Mouse (Mus musculus): ENCODE measurements around the gene Eif5. TPM values are rescaled to one million over a fixed set of nuclear protein-coding genes. Genes with fewer than 3 reads are reported as not detected.
A peak's percentile ranks its signal among the peaks of the same experiment; 100 is the strongest.
"Not testable (repeated sequence)": the region's sequence is repeated elsewhere in the genome, so short reads cannot be mapped to it uniquely, and the experiment has no call there.

Eif5 gene
- polyA plus RNA-seq, 1 experiment from 2014 or later: 404 TPM

DNA sequence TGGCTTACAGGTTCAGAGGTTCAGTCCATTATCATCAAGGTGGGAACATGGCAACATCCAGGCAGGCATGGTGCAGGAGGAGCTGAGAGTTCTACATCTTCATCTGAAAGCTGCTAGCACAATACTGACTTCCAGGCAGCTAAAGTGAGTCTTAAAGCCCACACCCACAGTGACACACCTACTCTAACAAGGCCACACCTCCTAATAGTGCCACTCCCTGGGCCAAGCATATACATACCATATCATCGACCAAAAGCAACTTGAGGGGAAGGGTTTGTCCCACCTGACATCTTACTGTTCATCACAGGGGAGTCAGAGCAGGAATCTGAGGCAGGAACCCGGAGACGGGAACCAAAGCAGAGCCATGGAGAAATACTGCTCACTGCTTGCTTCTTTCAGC is 29.4 kb upstream of the Eif5 start:
- WGBS: 83% methylated on average over 3 of the region's 3 CpGs
- not testable (repeated sequence) for ATAC-seq (replicated peaks; ENCODE audit: insufficient number of reproducible peaks, insufficient read depth, low FRiP score, low read depth); H3K27ac ChIP-seq; H3K4me3 ChIP-seq; H3K4me1 ChIP-seq (replicated peaks); H3K36me3 ChIP-seq; H3K9me3 ChIP-seq (replicated peaks); H3K9ac ChIP-seq; H3K4me2 ChIP-seq
- peaks cover 13% of the 10 kb centered on the region; the same call in 1 of the 2 replicates for H3K27me3 ChIP-seq

DNA sequence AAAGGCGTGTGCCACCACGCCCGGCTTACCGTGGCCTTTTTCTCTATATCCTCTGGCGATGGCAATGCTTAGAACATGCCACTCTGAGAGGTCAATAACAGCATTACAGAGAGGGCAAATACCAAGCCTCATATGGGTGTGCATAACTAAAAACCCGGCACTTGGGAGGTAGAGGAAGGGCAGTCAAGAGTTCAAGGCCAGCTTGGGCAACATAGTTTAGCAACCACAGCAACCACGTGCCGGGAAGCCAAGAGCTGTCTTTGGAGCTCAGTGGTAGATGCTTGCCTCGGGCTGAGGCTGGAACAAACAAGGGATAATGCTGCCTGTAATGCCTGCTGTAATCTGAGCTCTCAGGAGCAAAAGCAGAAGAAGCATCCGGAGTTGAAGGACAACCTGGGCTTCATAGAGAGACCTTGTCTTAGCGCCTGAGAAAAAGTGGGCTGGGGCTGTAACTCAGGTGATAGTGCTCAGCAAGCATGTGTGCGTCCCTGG is 25.2 kb upstream of the Eif5 start:
- WGBS: 82% methylated on average over 12 of the region's 12 CpGs
- no peak overlapping the region for H3K4me2 ChIP-seq
- no peak overlapping the region for H3K27ac ChIP-seq
- ATAC-seq (replicated peaks; ENCODE audit: insufficient number of reproducible peaks, insufficient read depth, low FRiP score, low read depth): no peak
- no peak overlapping the region for H3K9ac ChIP-seq
- H3K27me3 ChIP-seq: no peaks in the 10 kb centered on the region
- H3K36me3 ChIP-seq: no peaks in the 10 kb centered on the region
- H3K4me1 ChIP-seq (replicated peaks): peaks cover 8% of the 10 kb centered on the region
- H3K9me3 ChIP-seq (replicated peaks): no peaks in the 10 kb centered on the region
- no peak overlapping the region for H3K4me3 ChIP-seq

GRCm38 (mm10) chr12:111513673-111514072 is 24.1 kb upstream of the Eif5 start:
- Histone ChIP-seq H3K9me3 (replicated peaks) (no peaks in the 10 kb centered on the region), H3K4me3 (no peak overlapping the region), H3K36me3 (no peaks in the 10 kb centered on the region), H3K27ac (0 out of 2 replicates have a peak overlapping the region, but pooled peaks have one; percentile 24), H3K27me3 (no peaks in the 10 kb centered on the region), H3K4me2 (no peak overlapping the region), H3K4me1 (replicated peaks) (peaks cover 8% of the 10 kb centered on the region), H3K9ac (no peak overlapping the region)
- WGBS: 61% methylated on average over 5 of the region's 5 CpGs
- no peak for ATAC-seq (replicated peaks; ENCODE audit: insufficient number of reproducible peaks, insufficient read depth, low FRiP score, low read depth)

- Histone ChIP-seq H3K4me1 (replicated peaks) (peaks cover 8% of the 10 kb centered on the region), H3K36me3 (no peaks in the 10 kb centered on the region), H3K4me3 (no peak overlapping the region), H3K9ac (no peak overlapping the region), H3K9me3 (replicated peaks) (no peaks in the 10 kb centered on the region), H3K27me3 (no peaks in the 10 kb centered on the region), H3K27ac (no peak overlapping the region), H3K4me2 (no peak overlapping the region)
- ATAC-seq (replicated peaks; ENCODE audit: insufficient number of reproducible peaks, insufficient read depth, low FRiP score, low read depth): no peak
- WGBS: 45% methylated on average over 7 of the region's 7 CpGs
These were observed 23.5 kb upstream of the Eif5 start for GRCm38 (mm10) chr12:111514231-111514792.

DNA sequence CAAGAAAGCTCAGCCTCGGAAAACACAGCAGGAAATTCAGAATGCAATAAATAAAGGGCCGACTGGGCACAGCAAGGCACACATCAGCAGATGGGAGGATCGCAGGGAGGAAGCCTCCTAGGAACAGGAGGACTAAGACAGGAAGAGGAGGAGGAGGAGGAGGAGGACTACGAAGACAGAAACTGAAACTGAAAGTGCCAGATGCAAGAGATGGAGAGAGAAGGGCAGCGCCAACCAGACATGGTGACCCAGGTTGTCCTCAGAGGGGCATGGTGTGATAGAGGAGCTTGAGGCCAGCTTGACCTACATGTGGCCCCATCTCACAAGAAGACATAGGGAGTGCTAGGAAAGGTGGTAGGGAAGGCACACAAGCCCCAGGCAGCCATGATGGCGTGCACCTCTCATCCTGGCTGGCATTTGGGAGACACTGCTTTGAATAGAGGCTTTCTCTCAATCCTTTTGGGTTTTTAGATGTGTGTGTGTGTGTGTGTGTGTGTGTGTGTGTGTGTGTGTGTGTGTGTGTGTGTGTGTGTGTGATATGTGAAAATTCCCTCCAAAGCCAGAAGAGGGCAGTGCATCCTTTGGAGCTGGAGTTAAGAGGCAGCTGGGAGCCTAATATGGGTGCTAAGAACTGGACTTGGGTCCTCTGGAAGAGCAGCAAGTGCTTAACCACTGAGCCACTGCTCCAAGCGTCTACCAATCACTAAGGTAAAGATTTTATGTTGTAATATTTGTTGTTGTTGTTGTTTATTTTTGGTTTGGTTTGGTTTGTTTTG is 22.8 kb upstream of the Eif5 start:
- no peak for ATAC-seq (replicated peaks; ENCODE audit: insufficient number of reproducible peaks, insufficient read depth, low FRiP score, low read depth)
- 77% methylated on average over 7 of the region's 7 CpGs for WGBS
- H3K4me2 ChIP-seq: no peak overlapping the region
- no peaks in the 10 kb centered on the region for H3K36me3 ChIP-seq
- no peaks in the 10 kb centered on the region for H3K9me3 ChIP-seq (replicated peaks)
- H3K4me3 ChIP-seq: no peak overlapping the region
- H3K27me3 ChIP-seq: no peaks in the 10 kb centered on the region
- H3K9ac ChIP-seq: no peak overlapping the region
- H3K27ac ChIP-seq: no peak overlapping the region
- H3K4me1 ChIP-seq (replicated peaks): peaks cover 8% of the 10 kb centered on the region

DNA sequence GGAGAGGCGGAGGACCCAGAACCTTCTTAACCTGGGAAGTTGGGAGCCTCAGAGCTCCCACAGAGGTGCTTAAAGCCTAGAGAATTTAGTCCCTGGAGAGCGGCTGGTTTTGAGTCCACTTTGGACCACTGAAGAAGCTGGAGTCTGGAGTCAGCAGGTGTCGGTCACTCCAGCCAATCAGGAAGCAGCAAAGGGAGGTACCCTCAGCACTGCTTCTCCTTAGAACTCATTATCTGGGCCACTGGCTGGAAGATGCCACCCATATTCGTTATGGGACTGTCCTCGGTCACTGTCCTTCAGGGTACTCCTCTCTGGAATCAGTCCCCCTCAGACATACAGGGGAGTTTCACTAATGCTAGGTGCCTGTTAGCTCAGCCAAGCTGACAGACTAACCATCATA is 21.9 kb upstream of the Eif5 start:
- WGBS: 83% methylated on average over 5 of the region's 5 CpGs
- no peak overlapping the region for H3K9ac ChIP-seq
- no peak for ATAC-seq (replicated peaks; ENCODE audit: insufficient number of reproducible peaks, insufficient read depth, low FRiP score, low read depth)
- no peak overlapping the region for H3K27ac ChIP-seq
- no peak overlapping the region for H3K4me2 ChIP-seq
- H3K9me3 ChIP-seq (replicated peaks): no peaks in the 10 kb centered on the region
- no peaks in the 10 kb centered on the region for H3K27me3 ChIP-seq
- H3K4me1 ChIP-seq (replicated peaks): peaks cover 8% of the 10 kb centered on the region
- no peaks in the 10 kb centered on the region for H3K36me3 ChIP-seq
- no peak overlapping the region for H3K4me3 ChIP-seq

DNA sequence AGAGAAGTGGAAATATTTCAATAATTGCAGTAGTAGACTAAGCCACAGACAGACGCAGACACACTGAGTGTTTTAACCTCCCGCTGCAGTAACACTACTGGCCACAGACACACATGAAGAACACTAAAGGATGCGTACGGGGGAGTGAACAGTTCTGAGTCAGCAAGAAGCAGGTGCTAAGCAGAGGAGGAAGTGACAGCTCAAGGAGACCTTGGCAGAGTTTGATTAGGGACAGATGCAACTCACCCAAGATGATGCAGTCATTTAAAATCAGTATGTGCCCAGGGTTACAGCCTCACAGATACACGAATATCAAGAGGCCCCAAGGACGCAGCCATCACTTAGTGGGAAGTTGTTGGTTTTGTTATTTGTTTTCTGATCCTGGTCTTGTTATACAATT is 21.0 kb upstream of the Eif5 start:
- H3K9ac ChIP-seq: no peak overlapping the region
- no peaks in the 10 kb centered on the region for H3K27me3 ChIP-seq
- ATAC-seq (replicated peaks; ENCODE audit: insufficient number of reproducible peaks, insufficient read depth, low FRiP score, low read depth): no peak
- H3K4me1 ChIP-seq (replicated peaks): peaks cover 8% of the 10 kb centered on the region
- H3K4me3 ChIP-seq: no peak overlapping the region
- no peak overlapping the region for H3K27ac ChIP-seq
- no peak overlapping the region for H3K4me2 ChIP-seq
- WGBS: 71% methylated on average over 6 of the region's 6 CpGs
- H3K36me3 ChIP-seq: no peaks in the 10 kb centered on the region
- H3K9me3 ChIP-seq (replicated peaks): no peaks in the 10 kb centered on the region

DNA sequence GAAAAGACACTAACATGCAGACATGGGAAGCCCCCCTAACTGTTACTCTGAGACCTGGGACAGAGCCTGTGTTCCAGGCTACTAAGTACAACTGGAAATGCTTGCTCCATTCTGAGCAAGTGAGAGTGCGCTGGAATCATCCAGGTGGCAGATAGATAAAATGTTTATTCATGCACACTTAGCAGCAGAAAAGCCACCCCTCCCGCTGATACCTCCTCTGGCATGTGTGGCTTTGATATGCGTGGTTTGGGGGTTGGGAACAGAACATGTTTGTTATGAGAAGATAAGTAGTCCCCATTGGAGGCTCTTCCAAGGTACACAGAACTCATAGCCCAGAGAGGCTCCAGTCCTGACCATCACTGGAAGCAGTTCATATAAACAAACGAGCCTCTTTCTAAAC is 19.9 kb upstream of the Eif5 start:
- no peak overlapping the region for H3K4me3 ChIP-seq
- H3K4me2 ChIP-seq: no peak overlapping the region
- ATAC-seq (replicated peaks; ENCODE audit: insufficient number of reproducible peaks, insufficient read depth, low FRiP score, low read depth): no peak
- 38% methylated on average over 4 of the region's 4 CpGs for WGBS
- no peak overlapping the region for H3K27ac ChIP-seq
- no peaks in the 10 kb centered on the region for H3K9me3 ChIP-seq (replicated peaks)
- H3K36me3 ChIP-seq: no peaks in the 10 kb centered on the region
- H3K4me1 ChIP-seq (replicated peaks): peaks cover 8% of the 10 kb centered on the region
- no peak overlapping the region for H3K9ac ChIP-seq
- H3K27me3 ChIP-seq: no peaks in the 10 kb centered on the region

GRCm38 (mm10) chr12:111518391-111518790 is 19.4 kb upstream of the Eif5 start:
- Histone ChIP-seq H3K9ac (no peak overlapping the region), H3K27me3 (no peaks in the 10 kb centered on the region), H3K9me3 (replicated peaks) (no peaks in the 10 kb centered on the region), H3K4me1 (replicated peaks) (peaks cover 8% of the 10 kb centered on the region), H3K4me3 (no peak overlapping the region), H3K36me3 (no peaks in the 10 kb centered on the region), H3K27ac (no peak overlapping the region), H3K4me2 (no peak overlapping the region)
- ATAC-seq (replicated peaks; ENCODE audit: insufficient number of reproducible peaks, insufficient read depth, low FRiP score, low read depth): no peak
- 82% methylated on average over 9 of the region's 9 CpGs for WGBS

- 53% methylated on average over 5 of the region's 5 CpGs for WGBS
- H3K9me3 ChIP-seq (replicated peaks): no peaks in the 10 kb centered on the region
These were observed 18.0 kb upstream of the Eif5 start for GRCm38 (mm10) chr12:111519821-111520220.

GRCm38 (mm10) chr12:111520994-111521393 is 16.8 kb upstream of the Eif5 start:
- Histone ChIP-seq H3K4me3 (no peak overlapping the region), H3K4me1 (replicated peaks) (no peaks in the 10 kb centered on the region), H3K9ac (no peak overlapping the region), H3K36me3 (no peaks in the 10 kb centered on the region), H3K27ac (no peak overlapping the region), H3K27me3 (no peaks in the 10 kb centered on the region), H3K4me2 (no peak overlapping the region), H3K9me3 (replicated peaks) (no peaks in the 10 kb centered on the region)
- 85% methylated on average over 2 of the region's 2 CpGs for WGBS
- ATAC-seq (replicated peaks; ENCODE audit: insufficient number of reproducible peaks, insufficient read depth, low FRiP score, low read depth): no peak

More at GRCm38 (mm10) chr12:111519821-111520220, 18.0 kb upstream of the Eif5 start:
- H3K36me3 ChIP-seq: no peaks in the 10 kb centered on the region
- H3K27me3 ChIP-seq: no peaks in the 10 kb centered on the region
- H3K27ac ChIP-seq: no peak overlapping the region
- H3K9ac ChIP-seq: no peak overlapping the region
- ATAC-seq (replicated peaks; ENCODE audit: insufficient number of reproducible peaks, insufficient read depth, low FRiP score, low read depth): no peak
- no peak overlapping the region for H3K4me3 ChIP-seq
- H3K4me1 ChIP-seq (replicated peaks): no peaks in the 10 kb centered on the region
- no peak overlapping the region for H3K4me2 ChIP-seq

DNA sequence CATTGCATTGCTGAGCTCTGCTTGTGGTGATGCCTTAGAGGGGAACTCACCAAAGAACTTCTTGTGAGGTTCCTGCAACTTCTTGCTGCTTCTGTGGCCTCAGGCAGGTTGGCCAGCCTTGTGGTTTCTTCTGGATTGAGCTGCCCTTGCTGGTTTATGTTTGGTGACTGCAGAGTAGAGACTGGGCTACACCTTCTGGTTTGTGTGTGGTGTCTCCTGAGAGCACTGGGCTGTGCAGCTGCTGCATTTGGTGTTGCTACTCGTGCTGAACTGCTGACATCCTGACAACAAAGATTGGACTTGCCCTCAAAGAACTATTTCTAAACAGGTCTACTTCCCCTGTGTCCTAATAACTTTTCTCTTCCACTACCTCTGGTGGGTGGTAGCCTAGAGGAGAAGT is 13.3 kb upstream of the Eif5 start:
- Histone ChIP-seq H3K27ac (no peak overlapping the region), H3K9ac (no peak overlapping the region), H3K36me3 (no peaks in the 10 kb centered on the region), H3K4me2 (no peak overlapping the region), H3K27me3 (peaks cover 4% of the 10 kb centered on the region; the same call in 1 of the 2 replicates), H3K4me3 (no peak overlapping the region), H3K4me1 (replicated peaks) (no peaks in the 10 kb centered on the region), H3K9me3 (replicated peaks) (no peaks in the 10 kb centered on the region)
- 58% methylated on average over 1 of the region's 1 CpGs for WGBS
- ATAC-seq (replicated peaks; ENCODE audit: insufficient number of reproducible peaks, insufficient read depth, low FRiP score, low read depth): no peak

Measured in heart, embryonic 15.5 days (tissue).